Mouse (Mus musculus) embryonic facial prominence, embryonic 11.5 days (tissue): ENCODE results near the gene Fhl4. TPM values are rescaled to one million over a fixed set of nuclear protein-coding genes. Genes with fewer than 3 reads are reported as not detected.

ENCODE experiments used
- ATAC-seq: fragments of 200-750 bp; cut with Nextera tagmentation; replicated peaks from 2 replicates; pipeline ENCODE4 v1.8.0; 2017; ENCODE audit warnings: low read depth; ENCODE audit not compliant: insufficient number of reproducible peaks, low FRiP score, low TSS enrichment
- DNase-seq: peaks from one replicate; pipeline ENCODE4 v3.0.0-alpha.2; 2015; ENCODE audit warnings: low spot score
- H3K27ac ChIP-seq: fragments of 300-500 bp; sonication (generic); replicated peaks from 2 replicates; pipeline ENCODE4 v1.5.1; 2014; ENCODE audit warnings: mild to moderate bottlenecking, low read depth, low read length, control low read depth
- H3K27me3 ChIP-seq: fragments of 300-500 bp; sonication (generic); 2 replicates; pipeline ENCODE4 v1.6.1; 2014; ENCODE audit warnings: mild to moderate bottlenecking, low read length, moderate library complexity, mixed read lengths; ENCODE audit not compliant: control insufficient read depth, insufficient read depth
- H3K36me3 ChIP-seq: fragments of 300-500 bp; sonication (generic); replicated peaks from 2 replicates; pipeline ENCODE4 v1.6.1; 2014; ENCODE audit warnings: low read depth, mild to moderate bottlenecking, low read length, moderate library complexity, mixed read lengths; ENCODE audit not compliant: control insufficient read depth, insufficient read depth
- H3K4me1 ChIP-seq: fragments of 300-500 bp; sonication (generic); 2 replicates; pipeline ENCODE4 v1.6.1; 2014; ENCODE audit warnings: low read length, mixed read lengths; ENCODE audit not compliant: control insufficient read depth, insufficient read depth
- H3K4me2 ChIP-seq: fragments of 300-500 bp; sonication (generic); 2 replicates; pipeline ENCODE4 v1.6.1; 2014; ENCODE audit warnings: low read depth, mild to moderate bottlenecking, control low read depth, low read length, moderate library complexity
- H3K4me3 ChIP-seq: fragments of 300-500 bp; sonication (generic); 2 replicates; pipeline ENCODE4 v1.5.1; 2014; ENCODE audit warnings: low read depth, low read length, control low read depth
- H3K9ac ChIP-seq: fragments of 300-500 bp; sonication (generic); replicated peaks from 2 replicates; pipeline ENCODE4 v1.6.1; 2014; ENCODE audit warnings: mild to moderate bottlenecking, control low read depth, low read length
- H3K9me3 ChIP-seq: fragments of 300-500 bp; sonication (generic); replicated peaks from 2 replicates; pipeline ENCODE4 v1.6.1; 2016; ENCODE audit warnings: mild to moderate bottlenecking, low read length, inconsistent platforms, mixed read lengths; ENCODE audit not compliant: control insufficient read depth
- WGBS: fragments of 180-500 bp; shearing (Covaris S2); extraction: QIAGEN DNeasy Blood & Tissue Kit; methylation state at CpG from one replicate; pipeline ENCODE4 v1.1.7; 2014; 5-methylcytosine and 5-hydroxymethylcytosine counted together
- polyA plus RNA-seq: library from polyadenylated mRNA; unstranded; fragments of >200 nt; fragmentation: Nextera tagmentation; extraction: Ambion mirVana; gene quantifications from 2 replicates; pipeline ENCODE4 v1.2.1, GENCODE M21; 2014

The Fhl4 gene
- polyA plus RNA-seq: 1.1 and 1.2 TPM in 2 replicates

GRCm38 (mm10) chr10:85102247-85103084 lies at the start of gene Fhl4, which contains the start of gene Tmem263:
Fhl4 (minus strand) TSS chr10:85102495.
Tmem263 (plus strand) TSS chr10:85102627.
- peak within 1 kb of the TSS; percentile 90 for H3K4me3 ChIP-seq
- ATAC-seq (peak; percentile 93), DNase-seq (peak; percentile 96)
- no peaks in the 10 kb centered on the region for H3K36me3 ChIP-seq
- H3K27ac ChIP-seq: peak within 1 kb of the TSS; percentile 56
- H3K27me3 ChIP-seq: no peaks in the 10 kb centered on the region
- no peaks in the 10 kb centered on the region for H3K4me1 ChIP-seq
- peak within 1 kb of the TSS; percentile 88 for H3K4me2 ChIP-seq
- no peaks in the 10 kb centered on the region for H3K9me3 ChIP-seq
- peak within 1 kb of the TSS; percentile 94 for H3K9ac ChIP-seq
- WGBS: under 1% methylated on average over 41 of the region's 96 CpGs

- 78% methylated on average over 5 of the region's 5 CpGs for WGBS
- no peaks in the 10 kb centered on the region for H3K27me3 ChIP-seq
- peaks cover 2% of the 10 kb centered on the region; the same call in 1 of the 2 replicates for H3K36me3 ChIP-seq
- no peaks in the 10 kb centered on the region for H3K4me1 ChIP-seq
- no peak overlapping the region for H3K4me3 ChIP-seq
- no peak for DNase-seq
- H3K9me3 ChIP-seq: no peaks in the 10 kb centered on the region
- no peak overlapping the region for H3K27ac ChIP-seq
- ATAC-seq: no peak
- no peak overlapping the region for H3K9ac ChIP-seq
- no peak overlapping the region for H3K4me2 ChIP-seq
Measured at GRCm38 (mm10) chr10:85149226-85149625, 46.9 kb upstream of the Fhl4 start.

GRCm38 (mm10) chr10:85146282-85146681 lies 44.0 kb upstream of the Fhl4 start:
- Histone ChIP-seq H3K4me1 (no peaks in the 10 kb centered on the region), H3K9ac (no peak overlapping the region), H3K4me2 (no peak overlapping the region), H3K36me3 (peaks cover 2% of the 10 kb centered on the region; the same call in 1 of the 2 replicates), H3K4me3 (no peak overlapping the region), H3K9me3 (no peaks in the 10 kb centered on the region), H3K27me3 (no peaks in the 10 kb centered on the region), H3K27ac (no peak overlapping the region)
- WGBS: 89% methylated on average over 14 of the region's 14 CpGs
- DNase-seq (no peak), ATAC-seq (no peak)

GRCm38 (mm10) chr10:85141465-85141864 lies 39.2 kb upstream of the Fhl4 start:
- no peak for ATAC-seq
- Histone ChIP-seq H3K4me1 (no peaks in the 10 kb centered on the region), H3K4me3 (no peak overlapping the region), H3K36me3 (no peaks in the 10 kb centered on the region), H3K27me3 (no peaks in the 10 kb centered on the region), H3K9ac (no peak overlapping the region), H3K4me2 (no peak overlapping the region), H3K9me3 (no peaks in the 10 kb centered on the region), H3K27ac (no peak overlapping the region)
- WGBS: 83% methylated on average over 9 of the region's 9 CpGs
- peak; percentile 4 for DNase-seq

GRCm38 (mm10) chr10:85136573-85136972 lies 34.3 kb upstream of the Fhl4 start:
- Histone ChIP-seq H3K9ac (no peak overlapping the region), H3K36me3 (no peaks in the 10 kb centered on the region)
- ATAC-seq: no peak

GRCm38 (mm10) chr10:85128453-85128852 lies 26.2 kb upstream of the Fhl4 start:
- H3K27me3 ChIP-seq: no peaks in the 10 kb centered on the region
- 22% methylated on average over 7 of the region's 7 CpGs for WGBS
- no peak overlapping the region for H3K27ac ChIP-seq
- no peaks in the 10 kb centered on the region for H3K36me3 ChIP-seq
- peak overlapping the region; percentile 55 for H3K4me3 ChIP-seq
- peak; percentile 14; the same call in 1 of the 2 replicates for ATAC-seq
- H3K4me1 ChIP-seq: no peaks in the 10 kb centered on the region
- peak; percentile 48 for DNase-seq
- H3K9me3 ChIP-seq: no peaks in the 10 kb centered on the region
- H3K4me2 ChIP-seq: peak overlapping the region; percentile 50
- H3K9ac ChIP-seq: no peak overlapping the region; the same call in 1 of the 2 replicates

More at GRCm38 (mm10) chr10:85136573-85136972, 34.3 kb upstream of the Fhl4 start:
- H3K27me3 ChIP-seq: no peaks in the 10 kb centered on the region
- H3K9me3 ChIP-seq: no peaks in the 10 kb centered on the region
- no peaks in the 10 kb centered on the region for H3K4me1 ChIP-seq
- H3K4me2 ChIP-seq: no peak overlapping the region
- H3K4me3 ChIP-seq: no peak overlapping the region
- WGBS: 83% methylated on average over 6 of the region's 6 CpGs
- H3K27ac ChIP-seq: no peak overlapping the region
- DNase-seq: no peak

- 8% methylated on average over 20 of the region's 20 CpGs for WGBS
- Histone ChIP-seq H3K27me3 (no peaks in the 10 kb centered on the region), H3K4me1 (no peaks in the 10 kb centered on the region), H3K27ac (no peak within 1 kb of the TSS), H3K9me3 (no peaks in the 10 kb centered on the region), H3K36me3 (no peaks in the 10 kb centered on the region), H3K9ac (peak within 1 kb of the TSS; percentile 62), H3K4me2 (peak within 1 kb of the TSS; percentile 56), H3K4me3 (peak within 1 kb of the TSS; percentile 55)
- ATAC-seq (peak; percentile 100), DNase-seq (peak; percentile 98)
Measured at GRCm38 (mm10) chr10:85127395-85128287, 25.3 kb upstream of the Fhl4 start, which contains the start of gene Mterf2. Mterf2 (minus strand) TSS chr10:85128027.
